ENCODE assay signal across 15 mouse cellular contexts in the genomic region with DNA sequence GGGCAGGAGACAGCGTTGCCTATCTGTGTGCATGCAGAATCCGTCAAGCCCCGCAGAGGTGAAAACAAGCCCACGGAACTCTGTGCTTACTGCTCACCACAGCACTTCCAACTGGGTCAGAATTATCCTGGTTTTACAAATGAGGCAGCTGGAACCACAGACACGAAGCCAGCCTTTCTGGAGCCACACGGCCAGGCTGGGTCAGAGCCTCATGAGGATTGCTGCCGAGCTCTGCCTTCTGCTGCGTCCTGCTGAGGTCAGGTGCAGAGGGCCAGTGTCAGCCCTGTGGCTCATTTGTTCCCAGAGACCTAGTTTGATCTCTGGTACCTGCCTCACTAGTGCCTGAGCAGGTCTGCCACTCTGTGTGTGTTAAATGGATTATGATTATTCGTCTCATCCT.
DNase-seq lines count a peak whose midpoint lies in the region; ATAC-seq and TF ChIP-seq lines count a peak whose summit lies in the region.
"Had no signal": no experiment of that assay in that cellular context is flagged by ENCODE, and none has a peak within 500 bp of the region (broad histone marks: within the 10 kb centered on the region; RNA-seq: fewer than 3 reads in every experiment).

No protein-coding gene starts in this region.

- H3K4me2 ChIP-seq in hindbrain, embryonic 14.5 days (replicated peaks) = no peak overlapping the region
- no peak overlapping the region for H3K4me2 ChIP-seq in hindbrain, embryonic 11.5 days (replicated peaks; ENCODE audit: low read depth, low read length)
- no peak overlapping the region for H3K4me2 ChIP-seq in neural tube, embryonic 13.5 days
- H3K4me2 ChIP-seq: liver, embryonic 13.5 days had no signal

- H3K27me3 ChIP-seq in hindbrain, embryonic 14.5 days (ENCODE audit: control insufficient read depth, insufficient read depth, low read length) = no peaks in the 10 kb centered on the region
- no peaks in the 10 kb centered on the region for H3K27me3 ChIP-seq in hindbrain, embryonic 11.5 days (ENCODE audit: control insufficient read depth, insufficient read depth, low read length)
- H3K27me3 ChIP-seq in neural tube, embryonic 13.5 days = no peaks in the 10 kb centered on the region
- H3K27me3 ChIP-seq: CH12.LX; liver, embryonic 13.5 days had no signal

- no peak overlapping the region for H3K4me3 ChIP-seq in hindbrain, embryonic 14.5 days (replicated peaks; ENCODE audit: low read length)
- H3K4me3 ChIP-seq in hindbrain, embryonic 11.5 days (ENCODE audit: low read depth, low read length) = no peak overlapping the region
- H3K4me3 ChIP-seq in neural tube, embryonic 13.5 days = no peak overlapping the region
- no peak overlapping the region for H3K4me3 ChIP-seq in olfactory bulb, adult 2 months (ENCODE audit: insufficient read depth, low read depth, low read length)
- H3K4me3 ChIP-seq: left cerebral cortex, adult 2 months; liver, embryonic 13.5 days had no signal

- H3K36me3 ChIP-seq in hindbrain, embryonic 14.5 days (replicated peaks; ENCODE audit: control insufficient read depth, insufficient read depth) = no peaks in the 10 kb centered on the region
- no peaks in the 10 kb centered on the region for H3K36me3 ChIP-seq in hindbrain, embryonic 11.5 days (ENCODE audit: control insufficient read depth, insufficient read depth, low read length)
- H3K36me3 ChIP-seq in neural tube, embryonic 13.5 days = no peaks in the 10 kb centered on the region
- H3K36me3 ChIP-seq: liver, embryonic 13.5 days had no signal

- peak; percentile 40 for DNase-seq in cerebellum, adult 11 months
- DNase-seq in cerebellum, postnatal 4 days (ENCODE audit: low spot score in 2 of 2) = no peak
- DNase-seq in hindbrain, embryonic 14.5 days (ENCODE audit: low spot score) = no peak
- DNase-seq in hindbrain, embryonic 11.5 days (ENCODE audit: low spot score) = no peak
- DNase-seq in neural tube, embryonic 10.5 days (ENCODE audit: extremely low spot score, low spot score) = no peak
- DNase-seq in right cerebral cortex, postnatal 25 days = no peak
- DNase-seq: heart, postnatal 4 days; kidney, adult 11 months; kidney, postnatal 10 days; liver, embryonic 13.5 days had no signal

- peaks cover 18% of the 10 kb centered on the region for H3K4me1 ChIP-seq in hindbrain, embryonic 14.5 days (replicated peaks; ENCODE audit: control insufficient read depth, insufficient read depth, low read length)
- H3K4me1 ChIP-seq in hindbrain, embryonic 11.5 days (replicated peaks; ENCODE audit: control insufficient read depth, insufficient read depth, low read length) = no peaks in the 10 kb centered on the region
- peaks cover 46% of the 10 kb centered on the region for H3K4me1 ChIP-seq in neural tube, embryonic 13.5 days (replicated peaks)
- peaks cover 22% of the 10 kb centered on the region for H3K4me1 ChIP-seq in olfactory bulb, adult 2 months (ENCODE audit: control insufficient read depth, insufficient read depth, low read length)

- 63% methylated on average over 9 of the region's 9 CpGs for WGBS in hindbrain, embryonic 14.5 days
- 67% methylated on average over 9 of the region's 9 CpGs for WGBS in hindbrain, embryonic 11.5 days
- WGBS in neural tube, embryonic 13.5 days = 70% methylated on average over 9 of the region's 9 CpGs
- 39% methylated on average over 9 of the region's 9 CpGs for WGBS in olfactory bulb, adult 2 months

- H3K9me3 ChIP-seq in hindbrain, embryonic 14.5 days (ENCODE audit: control insufficient read depth, low read length) = no peaks in the 10 kb centered on the region
- H3K9me3 ChIP-seq in hindbrain, embryonic 11.5 days (ENCODE audit: control insufficient read depth, low read length) = no peaks in the 10 kb centered on the region
- H3K9me3 ChIP-seq in neural tube, embryonic 13.5 days = no peaks in the 10 kb centered on the region
- H3K9me3 ChIP-seq: liver, embryonic 13.5 days had no signal

- no peak overlapping the region for H3K9ac ChIP-seq in hindbrain, embryonic 14.5 days
- no peak overlapping the region for H3K9ac ChIP-seq in hindbrain, embryonic 11.5 days (ENCODE audit: low read depth, low read length)
- H3K9ac ChIP-seq in neural tube, embryonic 13.5 days = 0 out of 2 replicates have a peak overlapping the region, but pooled peaks have one; percentile 34
- H3K9ac ChIP-seq: liver, embryonic 13.5 days had no signal

- 0 out of 2 replicates have a peak overlapping the region, but pooled peaks have one; percentile 14 for H3K27ac ChIP-seq in hindbrain, embryonic 14.5 days
- H3K27ac ChIP-seq in hindbrain, embryonic 11.5 days (ENCODE audit: low read depth, low read length) = no peak overlapping the region
- peak overlapping the region; percentile 39; the same call in 1 of the 2 replicates for H3K27ac ChIP-seq in neural tube, embryonic 13.5 days (replicated peaks)
- H3K27ac ChIP-seq in olfactory bulb, adult 2 months (ENCODE audit: insufficient read depth, low read depth, low read length) = peak overlapping the region; percentile 16; the same call in 1 of the 2 replicates
- H3K27ac ChIP-seq: left cerebral cortex, adult 2 months; liver, embryonic 13.5 days; stomach, postnatal 0 days had no signal

- TF ChIP-seq CTCF in olfactory bulb, adult 2 months (IDR thresholded peaks at IDR 0.05; ENCODE audit: insufficient read depth, low read depth, low read length) = no peak

- no peak for TF ChIP-seq POLR2A in olfactory bulb, adult 2 months (IDR thresholded peaks at IDR 0.05; ENCODE audit: insufficient read depth, low read depth, low read length)

- ATAC-seq in hindbrain, embryonic 14.5 days (ENCODE audit: low FRiP score) = no peak
- ATAC-seq in hindbrain, embryonic 11.5 days (ENCODE audit: low FRiP score) = no peak
- ATAC-seq in neural tube, embryonic 13.5 days (ENCODE audit: low read depth) = no peak
